Mouse (Mus musculus) heart, adult 18-20 months (tissue): Measurements from ENCODE around the gene Gm49353. TPM values are rescaled to one million over a fixed set of nuclear protein-coding genes. Genes with fewer than 3 reads are reported as not detected.

Source experiments
- DNase-seq, 2 experiments: peaks; one replicate each; pipeline ENCODE4 v3.0.0; 2021 to 2022; ENCODE audit warnings: mixed read lengths in 1 of 2
- long read RNA-seq, 2 experiments: library from polyadenylated mRNA; stranded (forward); transcript quantifications; one replicate each; pipeline ENCODE4 v2.0.0; 2021
- total RNA-seq, 2 experiments: library from RNA; stranded (reverse); gene quantifications; 2 replicates each; pipeline ENCODE4 v1.2.3; 2021

Gm49353 gene
- total RNA-seq: not detected
- long read RNA-seq, experiment 1: 0 reads
- long read RNA-seq, experiment 2: 0 reads

DNA sequence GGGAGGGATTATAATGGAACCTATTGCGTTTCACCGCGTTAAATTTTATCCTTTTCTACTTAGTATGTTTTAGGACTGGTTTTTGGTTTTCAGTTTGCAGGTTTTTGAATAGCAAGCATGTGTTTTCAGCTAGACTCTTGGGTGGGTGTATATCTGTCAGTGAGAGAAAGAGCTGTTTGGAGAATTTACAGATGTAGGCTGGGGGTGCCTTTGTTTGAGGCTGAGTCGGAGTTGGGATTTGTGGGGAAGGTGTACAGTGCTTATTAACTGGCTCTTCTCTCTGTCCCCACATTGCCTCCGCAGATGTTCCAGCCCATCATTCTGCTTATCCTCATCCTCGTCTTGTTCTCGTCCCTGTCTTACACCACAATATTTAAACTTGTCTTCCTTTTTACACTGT lies at the start of gene Gm49353:
Gm49353 (plus strand) TSS at position 313 of the 400 bp plus-strand sequence.
- no peak for DNase-seq

- DNase-seq: no peak
These were observed 43.5 kb upstream of the Gm49353 start for GRCm38 (mm10) chr10:29155304-29155703.

GRCm38 (mm10) chr10:29161664-29162063 lies 37.1 kb upstream of the Gm49353 start:
- DNase-seq: no peak

DNA sequence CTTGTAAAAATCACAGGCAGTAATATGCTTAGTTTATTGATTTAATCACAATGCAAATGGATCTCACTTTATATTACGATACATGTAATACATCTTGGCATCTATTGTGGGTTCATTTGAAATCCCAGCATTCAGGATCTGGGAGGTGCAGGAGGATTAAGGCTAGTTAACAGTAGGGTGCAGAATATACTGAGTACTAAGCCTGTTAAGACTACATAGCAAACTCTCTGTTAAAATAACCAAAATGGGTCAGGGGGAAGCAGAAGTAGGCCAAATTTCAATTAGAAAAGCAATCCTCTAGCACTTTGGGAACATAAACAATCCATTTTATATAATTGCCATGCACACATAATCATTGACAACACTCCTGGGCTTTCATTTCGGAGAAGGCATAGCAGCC lies 25.0 kb upstream of the Gm49353 start:
- no peak for DNase-seq

DNA sequence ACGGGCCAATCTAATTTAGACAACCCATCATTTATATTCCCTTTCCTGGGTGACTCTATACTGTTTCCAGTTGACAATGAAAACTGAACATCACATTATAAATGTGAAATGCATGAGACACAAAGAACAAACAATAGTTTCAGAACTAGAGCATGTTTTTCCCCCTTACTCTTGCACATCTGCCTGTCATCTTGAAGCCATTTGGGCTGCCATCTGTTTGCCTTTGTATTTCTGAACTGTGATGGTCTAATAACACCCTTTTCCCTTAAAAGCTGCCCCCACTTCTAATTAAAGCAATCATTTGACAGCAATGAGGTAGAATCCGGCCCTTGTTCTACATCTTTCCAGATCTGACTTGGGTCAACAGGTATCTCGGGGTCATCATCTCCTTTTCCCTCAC lies 23.1 kb upstream of the Gm49353 start:
- DNase-seq: no peak

DNA sequence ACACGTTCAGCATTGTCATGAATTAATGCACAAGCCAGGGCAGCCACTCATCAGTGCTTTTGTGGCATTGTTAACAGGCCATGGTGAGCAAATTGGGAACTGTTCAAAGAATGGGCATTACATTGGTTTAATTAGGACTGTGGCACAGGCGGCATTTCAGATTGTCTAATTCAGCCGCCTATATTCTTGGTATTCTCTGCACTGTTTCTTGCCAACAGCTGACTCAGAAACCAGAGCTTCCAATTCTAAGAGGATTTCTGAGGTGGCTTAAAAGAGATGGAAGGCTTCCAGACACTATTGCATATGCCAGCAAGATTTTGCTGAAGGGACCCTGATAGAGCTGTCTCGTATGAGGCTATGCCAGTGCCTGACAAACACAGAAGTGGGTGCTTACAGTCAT lies 21.9 kb upstream of the Gm49353 start:
- no peak for DNase-seq

DNA sequence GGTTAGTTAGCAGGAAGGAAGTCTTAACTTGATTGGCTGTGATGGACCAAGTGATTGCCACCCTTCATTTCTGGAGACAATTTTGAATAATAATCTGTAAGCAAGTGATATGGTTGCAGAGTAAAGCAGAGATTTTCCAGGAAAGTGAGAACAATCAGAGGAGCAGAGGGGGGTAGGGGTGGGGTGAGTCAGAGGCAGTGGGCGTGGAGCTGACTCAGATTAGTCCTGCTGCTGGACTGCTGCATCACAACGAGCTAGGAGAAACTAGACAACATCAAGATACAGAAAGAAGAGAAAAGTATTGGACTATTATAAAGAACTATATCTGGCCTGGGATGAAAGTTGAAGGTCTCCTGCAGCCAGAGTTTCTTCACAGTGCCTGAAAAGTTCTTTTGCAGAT lies 20.8 kb upstream of the Gm49353 start:
- no peak for DNase-seq

GRCm38 (mm10) chr10:29180210-29180609 lies 18.5 kb upstream of the Gm49353 start:
- no peak for DNase-seq

- no peak for DNase-seq
These were observed 17.7 kb upstream of the Gm49353 start for GRCm38 (mm10) chr10:29181046-29181445.

DNA sequence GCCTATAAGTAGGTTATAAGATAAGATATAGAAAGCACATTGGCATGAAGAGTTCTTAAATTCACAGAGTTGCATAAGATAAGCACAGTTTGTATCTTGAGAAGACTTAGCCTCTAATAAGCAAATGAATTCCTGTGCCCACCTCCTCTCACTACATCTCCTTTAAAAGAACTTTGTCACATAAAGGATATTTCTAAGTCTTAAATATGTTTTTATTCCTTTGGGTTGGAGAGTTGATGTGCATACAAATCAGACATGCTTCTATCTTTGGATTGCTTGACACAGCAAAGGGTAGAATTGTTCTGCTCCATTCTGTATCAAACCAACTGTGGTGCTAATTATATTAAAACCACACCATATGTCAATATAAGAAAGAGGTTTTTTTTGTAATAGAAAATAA lies 5.0 kb upstream of the Gm49353 start:
- no peak for DNase-seq

GRCm38 (mm10) chr10:29196811-29197210 lies 1.9 kb upstream of the Gm49353 start:
- DNase-seq: no peak

- no peak for DNase-seq
These were observed 1.1 kb downstream of the Gm49353 start for GRCm38 (mm10) chr10:29199835-29200234.

DNA sequence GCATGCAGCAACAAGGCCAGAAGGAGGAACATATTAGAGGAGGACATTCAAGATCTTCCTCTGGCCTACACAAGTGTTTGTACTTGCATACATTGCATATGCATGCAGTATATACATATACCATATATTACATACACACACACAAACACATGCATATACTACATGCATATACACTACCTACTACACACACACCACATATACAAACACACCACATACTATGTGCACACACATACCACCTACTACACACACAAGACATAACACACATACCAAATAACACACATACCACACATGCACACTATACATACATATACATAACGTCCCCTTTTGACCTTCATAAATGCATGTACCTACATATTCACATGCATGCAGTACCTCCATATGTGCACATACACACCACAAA lies 1.9 kb downstream of the Gm49353 start:
- no peak for DNase-seq

- peak in 1 of 2 experiments; percentile 18 for DNase-seq
These were observed 8.0 kb downstream of the Gm49353 start for GRCm38 (mm10) chr10:29206730-29207129.

GRCm38 (mm10) chr10:29208735-29209134 lies 10.0 kb downstream of the Gm49353 start:
- DNase-seq: no peak

DNA sequence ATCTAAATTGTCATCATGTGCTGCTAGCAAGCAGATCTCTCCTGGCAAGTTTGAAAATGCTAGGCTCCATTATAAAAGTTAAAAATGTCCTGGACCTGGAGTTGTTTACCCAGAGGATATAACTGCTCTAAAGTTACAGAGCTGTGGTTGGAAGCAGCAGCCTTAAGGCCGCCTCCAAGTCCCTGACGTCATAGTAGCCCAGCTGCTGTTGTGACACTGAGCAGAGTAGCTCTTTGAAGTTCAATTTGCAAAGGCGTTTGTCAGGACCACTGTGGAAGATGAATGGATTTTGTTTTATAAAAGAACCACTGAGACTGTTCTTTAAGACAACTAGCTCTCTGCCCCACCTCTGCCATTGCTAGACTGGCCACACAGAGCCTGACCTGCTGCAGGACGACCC lies 12.7 kb downstream of the Gm49353 start, which contains the start of gene 9330159F19Rik:
9330159F19Rik (plus strand) TSS at position 154 of the 400 bp plus-strand sequence.
- DNase-seq: peak; percentile 10 to 62

- DNase-seq: peak in 1 of 2 experiments; percentile 36
These were observed 14.9 kb downstream of the Gm49353 start for GRCm38 (mm10) chr10:29213534-29214100.

DNA sequence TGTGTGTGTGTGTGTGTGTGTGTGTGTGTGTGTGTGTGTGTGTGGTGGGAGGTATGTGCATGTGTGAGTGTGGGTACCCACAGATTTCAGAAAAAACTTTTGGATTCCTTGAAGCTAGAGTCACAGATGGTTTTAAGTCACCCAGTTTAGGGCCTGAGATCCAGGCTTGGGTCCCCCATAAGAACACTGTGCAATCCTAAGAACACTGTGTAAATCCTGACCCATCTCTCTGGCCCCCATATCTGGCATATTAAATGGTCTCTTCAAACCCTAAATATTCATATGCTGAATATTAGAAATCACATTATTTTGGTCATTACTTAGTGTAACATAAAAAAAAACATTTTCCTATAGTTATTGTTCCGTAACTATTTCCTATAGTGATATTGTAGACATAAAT lies 18.2 kb downstream of the Gm49353 start:
- no peak for DNase-seq

DNA sequence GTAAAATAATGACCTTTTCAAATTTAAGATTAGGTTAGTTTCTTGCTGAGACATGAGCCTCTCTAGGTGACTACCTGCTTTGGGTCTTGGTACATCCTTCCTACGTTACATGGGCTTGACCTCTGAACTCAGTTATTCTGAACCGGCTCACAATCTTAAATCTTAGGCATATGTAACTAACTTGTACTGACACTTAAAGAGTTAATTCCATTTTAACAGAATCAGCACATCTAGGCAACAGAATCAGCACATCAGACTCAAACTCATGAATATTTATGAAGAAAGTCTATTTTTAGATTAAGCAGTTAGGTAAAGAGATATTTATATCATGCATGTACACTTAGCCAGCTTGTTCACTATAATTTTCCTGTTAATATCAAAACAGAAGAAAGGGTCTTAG lies 18.7 kb downstream of the Gm49353 start:
- no peak for DNase-seq

DNA sequence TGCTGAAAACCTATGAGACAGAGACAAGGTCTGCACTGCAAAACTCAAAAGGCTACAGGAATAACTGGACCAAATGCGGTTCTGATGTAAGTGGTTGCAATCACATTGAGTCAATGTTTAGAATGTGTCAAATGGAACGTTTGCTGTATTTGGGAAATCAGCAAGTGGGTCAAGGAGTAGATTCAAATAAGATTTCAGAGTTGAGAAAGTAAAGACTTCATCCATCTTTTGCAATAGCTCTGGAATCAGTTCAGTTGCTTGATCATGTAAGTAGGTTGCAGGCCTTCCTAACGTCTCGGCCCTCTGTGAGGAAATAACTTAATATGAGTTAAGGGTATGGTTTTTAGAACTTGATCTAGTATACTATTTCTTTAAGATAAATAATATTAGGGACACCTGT lies 26.6 kb downstream of the Gm49353 start:
- DNase-seq: no peak

GRCm38 (mm10) chr10:29231208-29231607 lies 32.5 kb downstream of the Gm49353 start:
- no peak for DNase-seq
